Mouse (Mus musculus): ENCODE data around the gene Tnxb. TPM values are rescaled to one million over a fixed set of nuclear protein-coding genes. Genes with fewer than 3 reads are reported as not detected.

Gene Tnxb
- total and polyA plus RNA-seq, 2 experiments from 2014 or later, result 0.28 to 3.1 TPM

DNA sequence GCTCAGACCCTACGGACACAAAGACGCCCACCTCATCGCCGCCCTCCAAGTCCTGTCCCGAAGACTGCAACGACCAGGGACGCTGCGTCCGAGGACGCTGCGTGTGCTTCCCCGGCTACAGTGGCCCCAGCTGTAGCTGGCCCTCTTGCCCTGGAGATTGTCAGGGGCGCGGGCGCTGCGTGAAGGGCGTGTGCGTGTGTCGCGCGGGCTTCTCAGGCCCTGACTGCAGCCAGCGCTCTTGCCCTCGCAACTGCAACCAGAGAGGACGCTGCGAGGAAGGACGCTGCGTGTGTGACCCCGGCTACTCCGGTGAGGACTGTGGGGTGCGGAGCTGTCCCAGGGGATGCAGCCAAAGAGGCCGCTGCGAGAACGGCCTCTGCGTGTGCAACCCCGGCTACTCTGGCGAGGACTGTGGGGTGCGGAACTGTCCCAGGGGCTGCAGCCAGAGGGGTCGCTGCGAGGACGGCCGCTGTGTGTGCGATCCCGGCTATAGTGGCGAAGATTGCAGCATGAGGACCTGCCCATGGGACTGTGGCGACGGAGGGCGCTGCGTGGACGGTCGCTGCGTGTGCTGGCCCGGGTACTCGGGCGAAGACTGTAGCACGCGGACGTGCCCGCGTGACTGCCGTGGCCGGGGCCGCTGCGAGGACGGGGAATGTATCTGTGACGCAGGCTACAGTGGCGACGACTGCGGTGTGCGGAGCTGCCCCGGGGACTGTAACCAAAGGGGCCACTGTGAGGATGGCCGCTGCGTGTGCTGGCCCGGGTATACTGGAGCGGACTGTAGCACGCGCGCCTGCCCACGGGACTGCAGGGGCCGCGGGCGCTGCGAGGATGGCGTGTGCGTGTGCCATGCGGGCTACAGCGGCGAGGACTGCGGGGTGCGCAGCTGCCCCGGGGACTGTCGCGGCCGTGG is 1.1 kb downstream of the Tnxb start:
- peaks cover 8% of the 10 kb centered on the region; the same call in 1 of the 2 replicates for H3K4me1 ChIP-seq (ENCODE audit: insufficient read depth, low read length)
- H3K27me3 ChIP-seq (ENCODE audit: insufficient read depth, low read length), result peaks cover 31% of the 10 kb centered on the region
- peak overlapping the region; percentile 33 for H3K4me3 ChIP-seq (ENCODE audit: low read length)
- no peaks in the 10 kb centered on the region for H3K9me3 ChIP-seq (ENCODE audit: low read length)
- peak; percentile 13 for DNase-seq (ENCODE audit: low spot score)
- 8% methylated on average over 90 of the region's 93 CpGs for WGBS
- H3K36me3 ChIP-seq (ENCODE audit: insufficient read depth, low read length), result no peaks in the 10 kb centered on the region
- peak; percentile 33; the same call in 1 of the 2 replicates for TF ChIP-seq CTCF (IDR thresholded peaks at IDR 0.05; ENCODE audit: low read depth)
- peak overlapping the region; percentile 52 for H3K4me2 ChIP-seq (ENCODE audit: low read depth, low read length)
- peak; percentile 52; the same call in 1 of the 2 replicates for ATAC-seq
- H3K27ac ChIP-seq, result no peak overlapping the region
- H3K9ac ChIP-seq (replicated peaks; ENCODE audit: low read length), result peak overlapping the region; percentile 37; the same call in 1 of the 2 replicates

- 30% methylated on average over 49 of the region's 49 CpGs for WGBS
- no peak for DNase-seq (ENCODE audit: low spot score)
- no peak overlapping the region for H3K27ac ChIP-seq
- H3K4me3 ChIP-seq (ENCODE audit: low read length), result peak overlapping the region; percentile 33
- H3K9ac ChIP-seq (replicated peaks; ENCODE audit: low read length), result no peak overlapping the region
- H3K36me3 ChIP-seq (ENCODE audit: insufficient read depth, low read length), result no peaks in the 10 kb centered on the region
- H3K9me3 ChIP-seq (ENCODE audit: low read length), result no peaks in the 10 kb centered on the region
- 0 out of 2 replicates have a peak, but pooled peaks have one; percentile 34 for ATAC-seq
- H3K4me2 ChIP-seq (ENCODE audit: low read depth, low read length), result peak overlapping the region; percentile 52
- TF ChIP-seq CTCF (IDR thresholded peaks at IDR 0.05; ENCODE audit: low read depth), result no peak
- H3K27me3 ChIP-seq (ENCODE audit: insufficient read depth, low read length), result peaks cover 31% of the 10 kb centered on the region
- peaks cover 8% of the 10 kb centered on the region; the same call in 1 of the 2 replicates for H3K4me1 ChIP-seq (ENCODE audit: insufficient read depth, low read length)
These were observed 2.0 kb downstream of the Tnxb start for GRCm38 (mm10) chr17:34672246-34672792.

DNA sequence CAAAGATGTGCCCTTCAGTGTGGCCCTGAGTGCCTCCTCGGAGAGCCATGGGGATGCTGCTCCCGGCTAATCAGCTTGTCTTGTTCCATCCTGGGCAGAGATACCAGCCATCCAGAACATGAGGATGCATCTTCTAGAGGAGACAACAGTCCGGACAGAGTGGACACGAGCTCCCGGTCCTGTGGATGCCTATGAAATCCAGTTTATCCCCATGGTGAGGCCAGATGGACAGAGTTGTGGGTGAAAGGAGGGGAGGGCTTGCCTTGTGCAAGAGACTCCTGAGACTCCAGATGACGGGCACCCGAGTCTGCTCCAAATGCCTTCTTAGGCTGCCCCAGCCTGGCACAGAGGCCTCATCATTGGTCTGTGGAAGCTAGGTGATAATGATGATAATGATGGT is 2.8 kb downstream of the Tnxb start:
- no peak for ATAC-seq
- 81% methylated on average over 7 of the region's 7 CpGs for WGBS

GRCm38 (mm10) chr17:34674524-34675204 is 4.3 kb downstream of the Tnxb start:
- TF ChIP-seq CTCF (IDR thresholded peaks at IDR 0.05; ENCODE audit: low read depth), result no peak
- H3K4me2 ChIP-seq (ENCODE audit: low read depth, low read length), result no peak overlapping the region
- WGBS, result 68% methylated on average over 11 of the region's 11 CpGs
- no peak overlapping the region for H3K27ac ChIP-seq
- H3K9me3 ChIP-seq (ENCODE audit: low read length), result no peaks in the 10 kb centered on the region
- H3K9ac ChIP-seq (replicated peaks; ENCODE audit: low read length), result no peak overlapping the region
- peaks cover 8% of the 10 kb centered on the region; the same call in 1 of the 2 replicates for H3K4me1 ChIP-seq (ENCODE audit: insufficient read depth, low read length)
- H3K4me3 ChIP-seq (ENCODE audit: low read length), result no peak overlapping the region
- peaks cover 27% of the 10 kb centered on the region for H3K27me3 ChIP-seq (ENCODE audit: insufficient read depth, low read length)
- ATAC-seq (no peak), DNase-seq (ENCODE audit: low spot score) (no peak)
- no peaks in the 10 kb centered on the region for H3K36me3 ChIP-seq (ENCODE audit: insufficient read depth, low read length)

More for the DNA sequence above, 2.8 kb downstream of the Tnxb start:
- Histone ChIP-seq H3K4me2 (ENCODE audit: low read depth, low read length) (no peak overlapping the region), H3K27me3 (ENCODE audit: insufficient read depth, low read length) (peaks cover 31% of the 10 kb centered on the region), H3K9me3 (ENCODE audit: low read length) (no peaks in the 10 kb centered on the region), H3K36me3 (ENCODE audit: insufficient read depth, low read length) (no peaks in the 10 kb centered on the region), H3K4me1 (ENCODE audit: insufficient read depth, low read length) (peaks cover 8% of the 10 kb centered on the region; the same call in 1 of the 2 replicates), H3K27ac (no peak overlapping the region), H3K9ac (replicated peaks; ENCODE audit: low read length) (no peak overlapping the region), H3K4me3 (ENCODE audit: low read length) (no peak overlapping the region)
- TF ChIP-seq CTCF (IDR thresholded peaks at IDR 0.05; ENCODE audit: low read depth), result no peak
- DNase-seq (ENCODE audit: low spot score), result no peak

GRCm38 (mm10) chr17:34675205-34676092 is 5.1 kb downstream of the Tnxb start:
- Histone ChIP-seq H3K9ac (replicated peaks; ENCODE audit: low read length) (no peak overlapping the region), H3K4me1 (ENCODE audit: insufficient read depth, low read length) (peaks cover 8% of the 10 kb centered on the region; the same call in 1 of the 2 replicates), H3K4me2 (ENCODE audit: low read depth, low read length) (no peak overlapping the region), H3K9me3 (ENCODE audit: low read length) (no peaks in the 10 kb centered on the region), H3K36me3 (ENCODE audit: insufficient read depth, low read length) (no peaks in the 10 kb centered on the region), H3K27me3 (ENCODE audit: insufficient read depth, low read length) (peaks cover 24% of the 10 kb centered on the region), H3K27ac (no peak overlapping the region), H3K4me3 (ENCODE audit: low read length) (no peak overlapping the region)
- WGBS, result 74% methylated on average over 13 of the region's 13 CpGs
- ATAC-seq (no peak), DNase-seq (ENCODE audit: low spot score) (no peak)
- TF ChIP-seq CTCF (IDR thresholded peaks at IDR 0.05; ENCODE audit: low read depth), result no peak

- no peaks in the 10 kb centered on the region for H3K9me3 ChIP-seq (ENCODE audit: low read length)
- WGBS, result 56% methylated on average over 6 of the region's 6 CpGs
- no peak for TF ChIP-seq CTCF (IDR thresholded peaks at IDR 0.05; ENCODE audit: low read depth)
- H3K36me3 ChIP-seq (ENCODE audit: insufficient read depth, low read length), result no peaks in the 10 kb centered on the region
- H3K27me3 ChIP-seq (ENCODE audit: insufficient read depth, low read length), result peaks cover 18% of the 10 kb centered on the region
- ATAC-seq (no peak), DNase-seq (ENCODE audit: low spot score) (no peak)
- no peak overlapping the region for H3K27ac ChIP-seq
- peaks cover 8% of the 10 kb centered on the region; the same call in 1 of the 2 replicates for H3K4me1 ChIP-seq (ENCODE audit: insufficient read depth, low read length)
- no peak overlapping the region for H3K4me2 ChIP-seq (ENCODE audit: low read depth, low read length)
- no peak overlapping the region for H3K4me3 ChIP-seq (ENCODE audit: low read length)
- H3K9ac ChIP-seq (replicated peaks; ENCODE audit: low read length), result no peak overlapping the region
These were observed 5.7 kb downstream of the Tnxb start for GRCm38 (mm10) chr17:34676093-34676460.

Measured in hindbrain, postnatal 0 days (tissue).